Mouse (Mus musculus) forebrain, embryonic 14.5 days (tissue): ENCODE measurements around the gene Hk1. TPM values are rescaled to one million over a fixed set of nuclear protein-coding genes. Genes with fewer than 3 reads are reported as not detected.
A peak's percentile ranks its signal among the peaks of the same experiment; 100 is the strongest.

Experiments
- ATAC-seq: fragments of 200-750 bp; cut with Nextera tagmentation; 2 replicates; pipeline ENCODE4 v1.8.0; 2017; ENCODE audit warnings: mild to moderate bottlenecking, moderate library complexity
- DNase-seq: peaks from one replicate; pipeline ENCODE4 v3.0.0-alpha.2; 2015; ENCODE audit warnings: low spot score
- H3K27ac ChIP-seq: fragments of 300-500 bp; sonication (generic); 2 replicates; pipeline ENCODE4 v1.5.1; 2014; ENCODE audit warnings: low read depth, mild to moderate bottlenecking, control low read depth, low read length, moderate library complexity
- H3K27me3 ChIP-seq: fragments of 300-500 bp; sonication (generic); replicated peaks from 2 replicates; pipeline ENCODE4 v1.6.1; 2014; ENCODE audit warnings: low read length, control low read depth, mixed read lengths; ENCODE audit not compliant: control insufficient read depth, insufficient read depth
- H3K36me3 ChIP-seq: fragments of 300-500 bp; sonication (generic); 2 replicates; pipeline ENCODE4 v1.6.1; 2014; ENCODE audit warnings: low read length, control low read depth; ENCODE audit not compliant: control insufficient read depth, insufficient read depth
- H3K4me1 ChIP-seq: fragments of 300-500 bp; sonication (generic); 2 replicates; pipeline ENCODE4 v1.6.1; 2014; ENCODE audit warnings: antibody characterized with exemption, low read length, control low read depth; ENCODE audit not compliant: control insufficient read depth, insufficient read depth
- H3K4me2 ChIP-seq: fragments of 300-500 bp; sonication (generic); 2 replicates; pipeline ENCODE4 v1.6.1; 2014; ENCODE audit warnings: mild to moderate bottlenecking, control low read depth, low read length
- H3K4me3 ChIP-seq: fragments of 300-500 bp; sonication (generic); 2 replicates; pipeline ENCODE4 v1.5.1; 2014; ENCODE audit warnings: low read depth, low read length, control low read depth
- H3K9ac ChIP-seq: fragments of 300-500 bp; sonication (generic); 2 replicates; pipeline ENCODE4 v1.6.1; 2014; ENCODE audit warnings: mild to moderate bottlenecking, low read length, control low read depth, moderate library complexity
- H3K9me3 ChIP-seq: fragments of 300-500 bp; sonication (generic); replicated peaks from 2 replicates; pipeline ENCODE4 v1.6.1; 2016; ENCODE audit warnings: low read length, control low read depth, mixed read lengths; ENCODE audit not compliant: control insufficient read depth
- WGBS: fragments of 180-500 bp; shearing (Covaris S2); extraction: QIAGEN DNeasy Blood & Tissue Kit; methylation state at CpG from one replicate; pipeline ENCODE4 v1.1.7; 2014; 5-methylcytosine and 5-hydroxymethylcytosine counted together
- polyA plus RNA-seq: library from polyadenylated mRNA; unstranded; fragments of >200 nt; fragmentation: Nextera tagmentation; extraction: Ambion mirVana; gene quantifications from 2 replicates; pipeline ENCODE4 v1.2.1, GENCODE M21; 2014

Gene Hk1
- polyA plus RNA-seq, 1 experiment from 2014 or later, result 31.0 TPM

DNA sequence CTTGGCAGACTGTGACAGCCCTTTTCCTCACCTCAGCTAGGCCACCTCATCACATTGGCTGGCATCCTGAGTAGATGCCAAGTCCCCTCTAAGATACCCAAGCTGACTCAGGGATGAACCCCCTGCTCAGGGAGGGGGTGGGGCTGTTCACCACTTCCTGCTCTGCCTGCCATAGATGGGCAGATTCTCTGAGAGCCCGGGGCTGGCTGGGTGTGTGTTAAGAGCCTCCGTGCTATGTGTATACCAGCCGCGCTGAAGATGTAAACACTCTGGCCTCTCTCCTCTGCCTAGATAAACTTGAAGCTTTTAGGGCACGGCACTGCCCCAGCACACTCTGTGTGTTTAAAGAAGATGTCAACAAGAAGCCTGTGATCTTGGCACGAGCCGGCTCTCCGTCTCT is 131.9 kb downstream of the Hk1 start:
- Histone ChIP-seq H3K36me3 (no peaks in the 10 kb centered on the region), H3K27me3 (no peaks in the 10 kb centered on the region), H3K9ac (no peak overlapping the region), H3K27ac (no peak overlapping the region), H3K4me2 (no peak overlapping the region), H3K4me1 (no peaks in the 10 kb centered on the region), H3K9me3 (no peaks in the 10 kb centered on the region), H3K4me3 (no peak overlapping the region)
- WGBS, result 74% methylated on average over 8 of the region's 8 CpGs
- DNase-seq (no peak), ATAC-seq (no peak)

DNA sequence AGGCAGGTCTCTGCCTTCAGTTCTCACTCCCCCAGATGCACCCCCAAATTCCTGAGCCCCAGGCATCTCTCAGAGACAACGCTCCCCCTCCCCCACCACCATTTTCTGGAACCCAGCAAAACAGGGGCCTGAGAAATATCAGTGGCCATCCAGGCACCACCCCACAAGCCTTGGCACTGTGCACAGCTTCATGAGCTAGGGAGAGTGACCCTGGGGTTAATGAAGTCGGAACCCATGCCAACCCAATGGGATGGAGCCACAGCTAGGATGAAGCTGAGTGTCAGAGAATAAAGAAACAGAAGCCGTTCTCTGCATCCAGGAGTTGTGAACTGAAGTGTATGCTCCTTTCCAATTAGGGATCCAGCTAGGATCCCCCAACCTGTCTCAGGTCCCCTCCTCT is 132.6 kb downstream of the Hk1 start:
- Histone ChIP-seq H3K4me1 (no peaks in the 10 kb centered on the region), H3K9ac (no peak overlapping the region), H3K27ac (no peak overlapping the region), H3K36me3 (no peaks in the 10 kb centered on the region), H3K9me3 (no peaks in the 10 kb centered on the region), H3K4me2 (no peak overlapping the region), H3K27me3 (no peaks in the 10 kb centered on the region), H3K4me3 (no peak overlapping the region)
- ATAC-seq (no peak), DNase-seq (peak; percentile 30)
- 73% methylated on average over 3 of the region's 3 CpGs for WGBS

DNA sequence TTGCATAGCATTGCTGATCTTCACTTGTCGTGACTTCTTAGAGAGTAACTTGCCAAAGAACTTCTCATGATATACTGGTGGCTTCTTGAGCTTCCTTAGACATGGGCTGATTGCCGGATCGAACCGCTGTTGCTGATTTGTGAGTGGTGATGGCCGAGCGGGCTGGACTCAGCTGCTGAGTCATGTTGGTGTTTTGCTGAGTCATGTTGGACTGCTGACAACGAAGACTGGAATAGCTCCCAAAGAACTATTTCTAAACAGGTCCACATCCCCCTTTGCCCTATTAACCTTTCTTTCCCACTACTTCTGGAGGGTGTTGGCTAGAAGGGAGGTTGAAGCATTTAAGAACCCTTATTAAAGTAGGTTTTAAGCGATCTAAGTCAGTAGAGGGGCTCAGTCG is 135.6 kb downstream of the Hk1 start:
- no peak for ATAC-seq
- H3K27me3 ChIP-seq, result no peaks in the 10 kb centered on the region
- no peak for DNase-seq
- H3K27ac ChIP-seq, result no peak overlapping the region
- H3K9ac ChIP-seq, result no peak overlapping the region
- no peaks in the 10 kb centered on the region for H3K9me3 ChIP-seq
- no peak overlapping the region for H3K4me3 ChIP-seq
- H3K4me1 ChIP-seq, result no peaks in the 10 kb centered on the region
- 91% methylated on average over 9 of the region's 9 CpGs for WGBS
- no peaks in the 10 kb centered on the region for H3K36me3 ChIP-seq
- no peak overlapping the region for H3K4me2 ChIP-seq

DNA sequence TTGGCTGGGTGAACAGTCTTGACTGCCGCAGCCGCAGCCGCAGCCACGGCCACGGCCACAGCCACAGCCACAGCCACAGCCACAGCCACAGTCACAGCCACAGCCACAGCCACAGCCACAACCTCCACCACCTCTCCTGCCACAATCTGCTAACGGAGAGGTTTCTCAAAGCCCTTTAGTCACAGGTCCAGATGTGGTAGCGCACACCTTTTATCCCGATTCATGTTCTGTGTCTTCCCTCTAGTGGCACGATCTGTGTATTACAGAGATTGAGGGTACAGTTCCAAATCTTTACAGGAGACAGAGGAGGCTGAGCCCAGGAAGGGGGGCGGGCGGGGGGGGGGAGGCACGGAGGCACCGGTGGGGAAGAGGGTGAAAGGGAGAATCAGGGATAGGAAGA is 136.8 kb downstream of the Hk1 start:
- H3K27me3 ChIP-seq, result no peaks in the 10 kb centered on the region
- no peak overlapping the region for H3K4me3 ChIP-seq
- H3K36me3 ChIP-seq, result no peaks in the 10 kb centered on the region
- peak; percentile 70 for DNase-seq
- H3K9me3 ChIP-seq, result no peaks in the 10 kb centered on the region
- H3K27ac ChIP-seq, result no peak overlapping the region
- ATAC-seq, result no peak
- H3K4me1 ChIP-seq, result no peaks in the 10 kb centered on the region
- 70% methylated on average over 9 of the region's 13 CpGs for WGBS
- H3K4me2 ChIP-seq, result no peak overlapping the region
- no peak overlapping the region for H3K9ac ChIP-seq

DNA sequence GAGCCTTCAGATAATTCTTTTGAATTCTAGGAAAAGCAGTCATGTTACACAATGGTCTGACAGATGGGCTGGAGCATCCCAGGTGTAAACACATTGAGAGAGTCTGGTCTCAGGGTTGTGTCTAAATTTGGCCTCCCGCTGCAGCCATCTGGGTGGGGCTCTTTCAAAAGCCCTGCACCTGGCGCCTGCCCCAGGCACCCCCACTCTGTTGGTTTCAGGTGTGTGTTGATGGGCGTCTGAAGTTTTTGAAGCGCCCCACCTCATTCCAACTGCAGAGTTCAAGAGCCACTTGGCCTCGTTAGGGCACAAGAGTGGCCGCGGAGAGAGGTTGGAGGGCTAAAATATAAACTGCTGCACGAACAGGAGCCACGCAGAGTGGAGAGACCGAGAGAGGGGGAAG is 137.3 kb downstream of the Hk1 start:
- Histone ChIP-seq H3K4me1 (no peaks in the 10 kb centered on the region), H3K4me3 (no peak overlapping the region), H3K27ac (no peak overlapping the region), H3K27me3 (no peaks in the 10 kb centered on the region), H3K4me2 (no peak overlapping the region), H3K36me3 (no peaks in the 10 kb centered on the region), H3K9me3 (no peaks in the 10 kb centered on the region), H3K9ac (no peak overlapping the region)
- 83% methylated on average over 10 of the region's 10 CpGs for WGBS
- ATAC-seq (no peak), DNase-seq (no peak)

DNA sequence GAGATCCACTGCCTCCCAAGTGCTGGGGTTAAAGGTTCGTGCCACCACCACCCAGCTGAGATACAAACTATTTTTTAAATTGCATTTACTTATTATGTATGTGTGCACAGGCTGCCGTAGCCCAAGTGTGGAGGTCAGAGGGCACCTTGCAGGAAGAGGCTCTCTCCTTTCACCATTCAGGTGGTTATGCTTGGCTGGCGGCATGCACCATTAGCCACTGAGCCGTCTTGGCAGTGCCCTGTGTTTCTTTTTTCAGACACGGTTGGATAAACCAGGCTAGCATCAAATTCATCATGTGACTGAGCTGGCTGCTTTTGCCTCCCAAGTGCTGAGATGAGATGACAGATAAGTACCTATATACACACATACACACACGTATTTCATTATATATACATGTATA is 140.4 kb downstream of the Hk1 start:
- no peak overlapping the region for H3K4me2 ChIP-seq
- H3K4me3 ChIP-seq, result no peak overlapping the region
- no peaks in the 10 kb centered on the region for H3K27me3 ChIP-seq
- ATAC-seq (no peak), DNase-seq (no peak)
- H3K9ac ChIP-seq, result no peak overlapping the region
- no peaks in the 10 kb centered on the region for H3K9me3 ChIP-seq
- H3K27ac ChIP-seq, result no peak overlapping the region
- no peaks in the 10 kb centered on the region for H3K36me3 ChIP-seq
- no peaks in the 10 kb centered on the region for H3K4me1 ChIP-seq
- 58% methylated on average over 6 of the region's 6 CpGs for WGBS

DNA sequence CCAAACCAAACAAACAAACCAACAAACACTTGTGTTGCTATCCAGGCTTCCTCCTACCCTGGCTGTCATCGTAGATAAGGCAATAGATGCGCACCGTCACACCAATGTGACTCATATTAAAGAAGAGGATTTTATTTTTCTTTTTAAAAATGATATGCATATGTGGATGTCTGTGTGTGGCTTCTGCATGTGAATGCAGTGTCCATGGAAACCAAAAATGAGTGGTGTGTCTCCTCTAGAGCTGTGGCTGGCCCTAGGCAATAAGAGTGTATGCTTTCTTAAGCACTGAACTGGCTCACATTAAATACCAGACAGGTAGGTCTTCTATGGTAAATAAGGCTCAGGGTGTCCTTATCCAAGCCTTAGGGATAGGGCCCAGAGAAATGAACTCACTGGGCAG is 141.0 kb downstream of the Hk1 start:
- no peaks in the 10 kb centered on the region for H3K36me3 ChIP-seq
- no peak overlapping the region for H3K27ac ChIP-seq
- no peaks in the 10 kb centered on the region for H3K27me3 ChIP-seq
- no peak overlapping the region for H3K4me3 ChIP-seq
- ATAC-seq, result no peak
- H3K4me2 ChIP-seq, result no peak overlapping the region
- no peaks in the 10 kb centered on the region for H3K4me1 ChIP-seq
- H3K9ac ChIP-seq, result no peak overlapping the region
- 96% methylated on average over 3 of the region's 3 CpGs for WGBS
- no peaks in the 10 kb centered on the region for H3K9me3 ChIP-seq
- no peak for DNase-seq

DNA sequence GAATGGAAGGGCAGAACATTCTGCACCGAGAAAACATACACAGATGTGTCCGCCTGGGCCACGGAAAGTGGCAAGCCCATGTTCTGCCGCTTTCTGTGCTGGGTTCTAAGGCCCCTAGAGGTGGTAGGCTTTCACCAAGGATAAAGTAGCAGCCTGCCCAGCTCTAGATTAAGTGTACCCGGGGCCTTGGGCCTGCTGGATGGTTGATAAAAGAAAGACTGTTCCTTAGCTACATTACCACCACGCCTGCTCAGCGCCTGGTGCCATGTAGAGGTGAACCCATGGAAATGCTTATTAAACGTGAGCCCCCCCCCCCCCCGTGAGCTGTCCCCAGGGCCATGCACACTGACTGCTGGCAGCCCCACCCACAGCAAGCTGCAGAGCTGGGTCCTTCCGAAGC is 142.5 kb downstream of the Hk1 start:
- ATAC-seq (no peak), DNase-seq (no peak)
- Histone ChIP-seq H3K4me3 (no peak overlapping the region), H3K9me3 (no peaks in the 10 kb centered on the region), H3K4me1 (no peaks in the 10 kb centered on the region), H3K27me3 (no peaks in the 10 kb centered on the region), H3K27ac (no peak overlapping the region), H3K4me2 (no peak overlapping the region), H3K9ac (no peak overlapping the region), H3K36me3 (no peaks in the 10 kb centered on the region)
- WGBS, result 93% methylated on average over 10 of the region's 10 CpGs

DNA sequence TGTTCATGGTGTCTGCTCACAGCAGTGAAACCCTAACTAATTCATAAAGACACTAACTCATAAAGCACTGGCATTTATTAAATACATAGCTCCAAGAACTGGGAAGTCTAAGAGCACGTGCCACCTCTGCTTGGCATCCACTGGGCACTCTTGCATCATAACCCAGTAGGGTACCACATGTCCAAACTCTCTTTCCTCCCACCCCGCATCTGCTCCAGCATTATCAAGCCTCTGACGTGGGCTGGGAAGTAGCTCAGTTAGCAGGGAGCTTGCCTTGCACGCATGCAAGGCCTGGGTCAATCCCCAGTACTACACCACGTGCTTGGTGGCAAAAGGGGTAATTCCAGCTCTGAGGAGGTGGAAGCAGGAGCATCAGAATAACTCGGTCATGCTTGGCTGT is 143.5 kb downstream of the Hk1 start:
- H3K4me1 ChIP-seq, result no peaks in the 10 kb centered on the region
- no peak overlapping the region for H3K27ac ChIP-seq
- H3K4me3 ChIP-seq, result no peak overlapping the region
- H3K9ac ChIP-seq, result no peak overlapping the region
- no peaks in the 10 kb centered on the region for H3K9me3 ChIP-seq
- ATAC-seq, result no peak
- H3K36me3 ChIP-seq, result no peaks in the 10 kb centered on the region
- 89% methylated on average over 6 of the region's 6 CpGs for WGBS
- no peak overlapping the region for H3K4me2 ChIP-seq
- no peak for DNase-seq
- no peaks in the 10 kb centered on the region for H3K27me3 ChIP-seq

DNA sequence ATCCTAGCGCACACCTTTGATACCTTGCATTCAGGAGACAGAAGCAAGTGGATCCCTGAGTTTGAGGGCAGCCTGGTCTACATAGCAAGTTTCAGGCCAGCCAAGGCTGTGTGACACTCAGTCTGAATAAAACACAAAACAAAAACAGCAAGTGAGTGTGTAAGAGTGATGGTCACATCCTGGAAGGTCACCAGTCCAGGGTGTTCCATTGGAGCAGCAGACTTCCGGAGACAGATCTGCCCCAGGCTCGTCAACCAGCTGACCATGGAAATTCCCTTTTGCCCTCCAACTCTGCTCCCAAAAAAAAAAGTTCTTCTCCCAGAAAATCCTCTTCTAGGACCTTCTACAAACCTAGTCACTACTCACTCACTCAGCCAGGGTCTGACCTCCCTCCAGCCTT is 147.9 kb downstream of the Hk1 start:
- H3K27me3 ChIP-seq, result no peaks in the 10 kb centered on the region
- H3K4me3 ChIP-seq, result no peak overlapping the region
- ATAC-seq (no peak), DNase-seq (no peak)
- WGBS, result 86% methylated on average over 3 of the region's 3 CpGs
- no peak overlapping the region for H3K9ac ChIP-seq
- peaks cover 5% of the 10 kb centered on the region; the same call in 1 of the 2 replicates for H3K4me1 ChIP-seq
- H3K4me2 ChIP-seq, result peak overlapping the region; percentile 92; the same call in 1 of the 2 replicates
- H3K27ac ChIP-seq, result no peak overlapping the region
- H3K9me3 ChIP-seq, result no peaks in the 10 kb centered on the region
- H3K36me3 ChIP-seq, result no peaks in the 10 kb centered on the region
